Mouse (Mus musculus) skeletal muscle tissue, postnatal 0 days (tissue): ENCODE results near the gene Fbxw15. TPM values are rescaled to one million over a fixed set of nuclear protein-coding genes. Genes with fewer than 3 reads are reported as not detected.

Experiments used
- polyA plus RNA-seq: library from polyadenylated mRNA; unstranded; fragments of >200 nt; fragmentation: Nextera tagmentation; extraction: Ambion mirVana; gene quantifications from 2 replicates; pipeline ENCODE4 v1.2.1, GENCODE M21; 2015

Gene Fbxw15
- not detected in 2 replicates for polyA plus RNA-seq

DNA sequence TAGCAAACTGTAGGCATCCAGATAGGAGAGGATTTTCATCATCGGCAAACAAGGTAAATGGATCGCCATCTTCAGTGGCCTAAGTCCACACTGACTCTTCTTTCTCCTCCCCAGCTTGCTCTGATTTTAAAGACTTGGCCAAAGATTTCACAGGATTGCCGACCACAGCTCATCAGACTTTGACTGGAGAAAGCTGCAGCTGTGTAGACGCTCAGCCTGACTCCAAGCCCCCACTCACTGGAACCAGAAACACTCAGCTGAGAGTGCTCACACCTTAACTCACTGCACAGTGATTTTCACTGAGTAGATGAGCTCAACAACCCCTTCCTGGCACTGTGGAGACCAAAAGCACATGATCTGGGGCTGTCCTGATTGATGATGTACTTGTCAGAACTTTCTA is at the start of gene Fbxw15:
Fbxw15 (minus strand) TSS at position 101 of the 400 bp plus-strand sequence.

Other genes starting within 250 kb of the Fbxw15 start
- gene Fbxw28, start 228.6 kb downstream of the Fbxw15 start, polyA plus RNA-seq: not detected in 2 replicates
- gene Fbxw22, start 164.0 kb downstream of the Fbxw15 start, polyA plus RNA-seq: not detected in 2 replicates
- not detected in 2 replicates for gene Fbxw16, start 119.1 kb downstream of the Fbxw15 start, polyA plus RNA-seq
- gene Fbxw19, start 72.4 kb downstream of the Fbxw15 start, polyA plus RNA-seq: not detected in 2 replicates
- gene Fbxw24, start 57.8 kb upstream of the Fbxw15 start, polyA plus RNA-seq: not detected in 2 replicates
- gene Fbxw25, start 96.4 kb upstream of the Fbxw15 start, polyA plus RNA-seq: not detected in 2 replicates
- not detected in 2 replicates for gene Fbxw18, start 134.4 kb upstream of the Fbxw15 start, polyA plus RNA-seq
- not detected in 2 replicates for gene Fbxw26, start 177.8 kb upstream of the Fbxw15 start, polyA plus RNA-seq
- not detected in 2 replicates for gene Fbxw27, start 222.4 kb upstream of the Fbxw15 start, polyA plus RNA-seq
- 0.40 TPM in 1 of 2 replicates, not detected in the other for gene Spink8, start 244.0 kb upstream of the Fbxw15 start, polyA plus RNA-seq